ENCODE assay signal across 10 mouse cellular contexts in the genomic region with DNA sequence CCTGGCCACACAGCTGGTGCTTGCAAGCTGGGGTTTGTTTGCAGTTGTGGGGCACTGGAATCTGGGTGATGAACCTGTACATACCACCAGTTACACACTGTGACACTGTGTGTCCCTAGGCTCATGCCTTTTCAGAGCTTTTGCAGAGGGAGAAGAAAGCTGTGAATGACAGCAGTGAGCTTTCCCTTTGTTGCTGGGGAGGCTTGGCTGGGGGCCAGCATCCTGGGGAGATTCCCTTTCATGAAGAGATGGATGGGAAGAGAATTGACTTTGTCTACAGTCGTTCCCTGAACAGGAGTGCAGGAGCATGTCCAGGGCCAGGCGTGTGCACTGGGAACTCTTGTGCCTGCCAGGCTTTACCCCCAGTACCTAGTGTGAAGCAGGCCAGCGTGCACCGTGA. TPM values are rescaled to one million over a fixed set of nuclear protein-coding genes. Genes with fewer than 3 reads are reported as not detected.
DNase-seq lines count a peak whose midpoint lies in the region; ATAC-seq and TF ChIP-seq lines count a peak whose summit lies in the region.
"Had no signal": no experiment of that assay in that cellular context is flagged by ENCODE, and none has a peak within 500 bp of the region (broad histone marks: within the 10 kb centered on the region; RNA-seq: fewer than 3 reads in every experiment).

No protein-coding gene starts in this region.

- H3K4me3 ChIP-seq in lung, embryonic 14.5 days (ENCODE audit: low read depth, low read length) = no peak overlapping the region
- no peak overlapping the region for H3K4me3 ChIP-seq in hindbrain, embryonic 12.5 days
- no peak overlapping the region for H3K4me3 ChIP-seq in midbrain, embryonic 12.5 days
- H3K4me3 ChIP-seq: liver, embryonic 15.5 days had no signal

- H3K9ac ChIP-seq in lung, embryonic 14.5 days = no peak overlapping the region; the same call in 1 of the 2 replicates
- no peak overlapping the region for H3K9ac ChIP-seq in hindbrain, embryonic 12.5 days
- no peak overlapping the region for H3K9ac ChIP-seq in midbrain, embryonic 12.5 days (replicated peaks)
- H3K9ac ChIP-seq: liver, embryonic 15.5 days had no signal

- H3K9me3 ChIP-seq in lung, embryonic 14.5 days (ENCODE audit: low read depth, low read length) = no peaks in the 10 kb centered on the region
- no peaks in the 10 kb centered on the region for H3K9me3 ChIP-seq in hindbrain, embryonic 12.5 days (replicated peaks)
- H3K9me3 ChIP-seq in midbrain, embryonic 12.5 days = no peaks in the 10 kb centered on the region
- H3K9me3 ChIP-seq: liver, embryonic 15.5 days had no signal

- WGBS in lung, embryonic 14.5 days = 37% methylated on average over 4 of the region's 4 CpGs
- 43% methylated on average over 4 of the region's 4 CpGs for WGBS in hindbrain, embryonic 12.5 days
- 50% methylated on average over 4 of the region's 4 CpGs for WGBS in midbrain, embryonic 12.5 days

- H3K36me3 ChIP-seq in lung, embryonic 14.5 days (ENCODE audit: insufficient read depth) = no peaks in the 10 kb centered on the region
- no peaks in the 10 kb centered on the region for H3K36me3 ChIP-seq in hindbrain, embryonic 12.5 days
- no peaks in the 10 kb centered on the region for H3K36me3 ChIP-seq in midbrain, embryonic 12.5 days
- H3K36me3 ChIP-seq: liver, embryonic 15.5 days had no signal

- H3K4me1 ChIP-seq in lung, embryonic 14.5 days (ENCODE audit: insufficient read depth) = 0 out of 2 replicates have a peak, but pooled peaks cover 3% of the 10 kb centered on the region
- H3K4me1 ChIP-seq in hindbrain, embryonic 12.5 days = peaks cover 10% of the 10 kb centered on the region
- H3K4me1 ChIP-seq in midbrain, embryonic 12.5 days = peaks cover 7% of the 10 kb centered on the region
- H3K4me1 ChIP-seq: liver, embryonic 15.5 days had no signal

- H3K4me2 ChIP-seq in lung, embryonic 14.5 days = no peak overlapping the region
- no peak overlapping the region for H3K4me2 ChIP-seq in hindbrain, embryonic 12.5 days (replicated peaks)
- no peak overlapping the region for H3K4me2 ChIP-seq in midbrain, embryonic 12.5 days (replicated peaks)
- H3K4me2 ChIP-seq: liver, embryonic 15.5 days had no signal

- ATAC-seq in lung, embryonic 14.5 days (ENCODE audit: insufficient read depth) = peak; percentile 27; the same call in 1 of the 2 replicates
- peak; percentile 77 for ATAC-seq in hindbrain, embryonic 12.5 days (ENCODE audit: low FRiP score)
- peak; percentile 58 for ATAC-seq in midbrain, embryonic 12.5 days (ENCODE audit: low FRiP score, low read depth)
- no peak for ATAC-seq in activated CD4-positive, CD25-positive, alpha-beta regulatory T cell, adult 4 months

- no peak for TF ChIP-seq CTCF in lung, embryonic 14.5 days (IDR thresholded peaks at IDR 0.05; ENCODE audit: low read depth)

- no peak overlapping the region for H3K27ac ChIP-seq in lung, embryonic 14.5 days (ENCODE audit: low read depth)
- no peak overlapping the region for H3K27ac ChIP-seq in hindbrain, embryonic 12.5 days
- H3K27ac ChIP-seq in midbrain, embryonic 12.5 days (replicated peaks) = peak overlapping the region; percentile 25; the same call in 1 of the 2 replicates
- H3K27ac ChIP-seq: liver, embryonic 15.5 days had no signal

- H3K27me3 ChIP-seq in lung, embryonic 14.5 days (ENCODE audit: insufficient read depth, low read length) = no peaks in the 10 kb centered on the region
- H3K27me3 ChIP-seq in hindbrain, embryonic 12.5 days = no peaks in the 10 kb centered on the region
- peaks cover 3% of the 10 kb centered on the region; the same call in 1 of the 2 replicates for H3K27me3 ChIP-seq in midbrain, embryonic 12.5 days

- peak; percentile 36 to 54 for DNase-seq in adrenal gland, adult (ENCODE audit: inconsistent age in 2 of 2, low spot score in 1 of 2)
- no peak for DNase-seq in adrenal gland, adult 8-10 months
- DNase-seq in lung, embryonic 14.5 days = peak; percentile 68
- no peak for DNase-seq in lung, adult 18-20 months
- DNase-seq in frontal cortex, adult 2 months (ENCODE audit: extremely low spot score in 1 of 2, low spot score in 1 of 2) = no peak
- DNase-seq: gastrocnemius, postnatal 25 days had no signal

RNA-seq across cellular contexts. Expression of gene Fsd1l, which starts 6.5 kb away (rescaled TPM):
- 10 to 100 TPM in 1 of 4 experiments, 1 to 10 TPM in 3; 7.2 to 11.7 (median 8.5) TPM for total RNA-seq in adrenal gland, adult 8-10 months (2022)
- 7.4 and 8.1 TPM in 2 replicates for polyA plus RNA-seq in lung, embryonic 14.5 days (2014; fragmentation: Nextera tagmentation; extraction: Ambion mirVana)
- 29.9 and 34.0 TPM in 2 replicates for polyA plus RNA-seq in hindbrain, embryonic 12.5 days (2016; fragmentation: Nextera tagmentation; extraction: Ambion mirVana)
- 41.9 and 43.9 TPM in 2 replicates for polyA plus RNA-seq in midbrain, embryonic 12.5 days (2016; fragmentation: Nextera tagmentation; extraction: Ambion mirVana)
- 1 to 10 TPM; 4.5 to 5.7 TPM for polyA plus RNA-seq in activated CD4-positive, CD25-positive, alpha-beta regulatory T cell, adult 4 months (2017; shearing (Covaris generic))
- polyA plus RNA-seq in frontal cortex, adult 2 months (2012; rRNA removed) = 12.0 and 12.9 TPM in 2 replicates

Comparison
In these comparisons a context has a peak if more than half of its experiments do, and no peak if none do; other contexts are left out.
1. DNase-seq: peak in adrenal gland, adult (2 of 2) and lung, embryonic 14.5 days (single experiment); none in adrenal gland, adult 8-10 months (single experiment), lung, adult 18-20 months (0 of 2) and frontal cortex, adult 2 months (0 of 2).